Mouse (Mus musculus): ENCODE measurements around the gene Akr1a1. TPM values are rescaled to one million over a fixed set of nuclear protein-coding genes. Genes with fewer than 3 reads are reported as not detected.

Akr1a1 gene
- total and polyA plus RNA-seq, 3 experiments: 373 to 533 (median 470) TPM

GRCm38 (mm10) chr4:116693785-116694184 lies 42.3 kb upstream of the Akr1a1 start:
- Histone ChIP-seq H3K4me2 (ENCODE audit: insufficient read depth, low read depth, poor library complexity, severe bottlenecking) (no peak overlapping the region), H3K27ac (ENCODE audit: insufficient read depth, low read depth) (no peak overlapping the region), H3K79me2 (replicated peaks; ENCODE audit: control insufficient read depth, extremely low read depth, insufficient read depth, poor library complexity, severe bottlenecking) (peaks cover 78% of the 10 kb centered on the region), H3K27me3 (replicated peaks) (no peaks in the 10 kb centered on the region), H3K4me3 (replicated peaks in 1 of 3; ENCODE audit: low read depth in 2 of 3, low read length in 2 of 3, poor library complexity in 1 of 3) (no peak overlapping the region), H3K36me3 (replicated peaks in 1 of 2; ENCODE audit: control insufficient read depth in 1 of 2, insufficient read depth in 1 of 2, low read length in 1 of 2) (peaks cover 69 to 91% of the 10 kb centered on the region in 2 experiments), H3K9me3 (replicated peaks; ENCODE audit: low read length) (no peaks in the 10 kb centered on the region), H3K4me1 (ENCODE audit: control insufficient read depth in 1 of 2, insufficient read depth in 2 of 2) (peaks cover 7 to 34% of the 10 kb centered on the region in 2 experiments; a peak in 3 of 4 replicates), H3K9ac (ENCODE audit: insufficient read depth, low read depth) (no peak overlapping the region)
- no peak for DNase-seq (ENCODE audit: extremely low read depth)
- TF ChIP-seq MAZ (IDR thresholded peaks at IDR 0.05; ENCODE audit: low read depth, low read length) (no peak), E2F4 (IDR thresholded peaks at IDR 0.05; ENCODE audit: insufficient replicate concordance, low read depth, low read length) (no peak), ZKSCAN1 (IDR thresholded peaks at IDR 0.05; ENCODE audit: borderline replicate concordance, low read depth, low read length) (no peak), USF2 (conservative IDR thresholded peaks at IDR 0.05; ENCODE audit: low read depth, low read length) (no peak), RCOR1 (conservative IDR thresholded peaks at IDR 0.05; ENCODE audit: low read depth, low read length) (no peak), TBP (conservative IDR thresholded peaks at IDR 0.05; ENCODE audit: low read depth, low read length) (no peak), NRF1 (IDR thresholded peaks at IDR 0.05; ENCODE audit: low read depth, low read length) (no peak), CHD2 (IDR thresholded peaks at IDR 0.05; ENCODE audit: low read length) (no peak), TCF12 (IDR thresholded peaks at IDR 0.05; ENCODE audit: low read depth, low read length) (no peak), ZC3H11A (IDR thresholded peaks at IDR 0.05; ENCODE audit: low read depth, low read length) (no peak), BHLHE40 (IDR thresholded peaks at IDR 0.05; ENCODE audit: low read depth, low read length) (no peak), HCFC1 (IDR thresholded peaks at IDR 0.05; ENCODE audit: low read depth, low read length) (no peak)
- dilution Hi-C loops (cut with MboI; ENCODE audit: extremely low pct_ligation_motif_present, extremely low pct_unique_long_range_greater_than_20kb, low sequenced_read_pairs): no loop called here
- in situ Hi-C loops (cut with MboI; ENCODE audit: low pct_ligation_motif_present, low pct_unique_long_range_greater_than_20kb, low sequenced_read_pairs): no loop called here

DNA sequence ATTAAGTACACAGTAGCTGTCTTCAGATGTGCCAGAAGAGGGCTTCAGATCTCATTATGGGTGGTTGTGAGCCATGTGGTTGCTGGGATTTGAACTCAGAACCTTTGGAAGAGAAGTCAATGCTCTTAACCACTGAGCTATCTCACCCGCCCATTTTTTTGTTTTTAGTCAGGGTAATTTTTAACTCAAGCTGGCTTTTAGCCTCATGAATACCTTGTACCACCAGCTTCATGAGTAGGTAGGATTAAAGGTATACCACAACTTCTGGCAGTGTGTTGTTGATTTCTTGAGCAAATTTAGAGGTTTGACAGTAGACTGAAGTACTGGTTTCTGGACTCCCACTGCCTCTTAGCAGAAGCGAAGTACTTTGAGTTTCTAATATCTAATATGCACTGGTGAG lies 40.7 kb upstream of the Akr1a1 start:
- in situ Hi-C loops (cut with MboI; ENCODE audit: low pct_ligation_motif_present, low pct_unique_long_range_greater_than_20kb, low sequenced_read_pairs): no loop called here

More for the DNA sequence above, 40.7 kb upstream of the Akr1a1 start:
- Histone ChIP-seq H3K36me3 (replicated peaks in 1 of 2; ENCODE audit: control insufficient read depth in 1 of 2, insufficient read depth in 1 of 2, low read length in 1 of 2) (peaks cover 61 to 86% of the 10 kb centered on the region in 2 experiments), H3K4me3 (replicated peaks in 1 of 3; ENCODE audit: low read depth in 2 of 3, low read length in 2 of 3, poor library complexity in 1 of 3) (no peak overlapping the region), H3K9ac (ENCODE audit: insufficient read depth, low read depth) (no peak overlapping the region), H3K4me1 (ENCODE audit: control insufficient read depth in 1 of 2, insufficient read depth in 2 of 2) (peaks cover 7 to 45% of the 10 kb centered on the region in 2 experiments; a peak in 3 of 4 replicates), H3K27me3 (replicated peaks) (no peaks in the 10 kb centered on the region), H3K79me2 (replicated peaks; ENCODE audit: control insufficient read depth, extremely low read depth, insufficient read depth, poor library complexity, severe bottlenecking) (peaks cover 87% of the 10 kb centered on the region), H3K4me2 (ENCODE audit: insufficient read depth, low read depth, poor library complexity, severe bottlenecking) (no peak overlapping the region), H3K9me3 (replicated peaks; ENCODE audit: low read length) (no peaks in the 10 kb centered on the region), H3K27ac (ENCODE audit: insufficient read depth, low read depth) (no peak overlapping the region)
- dilution Hi-C loops (cut with MboI; ENCODE audit: extremely low pct_ligation_motif_present, extremely low pct_unique_long_range_greater_than_20kb, low sequenced_read_pairs): no loop called here
- TF ChIP-seq RCOR1 (conservative IDR thresholded peaks at IDR 0.05; ENCODE audit: low read depth, low read length): no peak
- no peak for TF ChIP-seq ETS1 (conservative IDR thresholded peaks at IDR 0.05; ENCODE audit: low read depth, low read length)
- no peak for TF ChIP-seq PAX5 (IDR thresholded peaks at IDR 0.05; ENCODE audit: low read length)
- TF ChIP-seq POLR2AphosphoS2 (IDR thresholded peaks at IDR 0.05; ENCODE audit: low read depth, low read length): no peak
- TF ChIP-seq SIN3A (IDR thresholded peaks at IDR 0.05; ENCODE audit: low read length): no peak
- TF ChIP-seq NRF1 (IDR thresholded peaks at IDR 0.05; ENCODE audit: low read depth, low read length): no peak
- TF ChIP-seq USF2 (conservative IDR thresholded peaks at IDR 0.05; ENCODE audit: low read depth, low read length): no peak
- no peak for TF ChIP-seq IRF4 (IDR thresholded peaks at IDR 0.05; ENCODE audit: low read depth, low read length)
- no peak for TF ChIP-seq MAX (IDR thresholded peaks at IDR 0.05; ENCODE audit: low read length)
- TF ChIP-seq GABPA (IDR thresholded peaks at IDR 0.05; ENCODE audit: insufficient replicate concordance, low read depth, low read length): no peak
- no peak for TF ChIP-seq ZC3H11A (IDR thresholded peaks at IDR 0.05; ENCODE audit: low read depth, low read length)
- no peak for TF ChIP-seq RAD21 (IDR thresholded peaks at IDR 0.05; ENCODE audit: low read depth, low read length)
- no peak for TF ChIP-seq CHD1 (IDR thresholded peaks at IDR 0.05; ENCODE audit: low read depth, low read length)
- TF ChIP-seq TCF12 (IDR thresholded peaks at IDR 0.05; ENCODE audit: low read depth, low read length): no peak
- TF ChIP-seq TBP (conservative IDR thresholded peaks at IDR 0.05; ENCODE audit: low read depth, low read length): no peak
- no peak for TF ChIP-seq UBTF (IDR thresholded peaks at IDR 0.05; ENCODE audit: low read depth, low read length)
- TF ChIP-seq E2F4 (IDR thresholded peaks at IDR 0.05; ENCODE audit: insufficient replicate concordance, low read depth, low read length): no peak
- no peak for TF ChIP-seq MXI1 (IDR thresholded peaks at IDR 0.05; ENCODE audit: low read depth, low read length)
- no peak for TF ChIP-seq ZKSCAN1 (IDR thresholded peaks at IDR 0.05; ENCODE audit: borderline replicate concordance, low read depth, low read length)
- no peak for TF ChIP-seq MEF2A (IDR thresholded peaks at IDR 0.05; ENCODE audit: borderline replicate concordance, low read depth, low read length)
- no peak for DNase-seq (ENCODE audit: extremely low read depth)

Measured in CH12.LX (cell line).